ENCODE assay signal across 8 mouse cellular contexts in the genomic region with DNA sequence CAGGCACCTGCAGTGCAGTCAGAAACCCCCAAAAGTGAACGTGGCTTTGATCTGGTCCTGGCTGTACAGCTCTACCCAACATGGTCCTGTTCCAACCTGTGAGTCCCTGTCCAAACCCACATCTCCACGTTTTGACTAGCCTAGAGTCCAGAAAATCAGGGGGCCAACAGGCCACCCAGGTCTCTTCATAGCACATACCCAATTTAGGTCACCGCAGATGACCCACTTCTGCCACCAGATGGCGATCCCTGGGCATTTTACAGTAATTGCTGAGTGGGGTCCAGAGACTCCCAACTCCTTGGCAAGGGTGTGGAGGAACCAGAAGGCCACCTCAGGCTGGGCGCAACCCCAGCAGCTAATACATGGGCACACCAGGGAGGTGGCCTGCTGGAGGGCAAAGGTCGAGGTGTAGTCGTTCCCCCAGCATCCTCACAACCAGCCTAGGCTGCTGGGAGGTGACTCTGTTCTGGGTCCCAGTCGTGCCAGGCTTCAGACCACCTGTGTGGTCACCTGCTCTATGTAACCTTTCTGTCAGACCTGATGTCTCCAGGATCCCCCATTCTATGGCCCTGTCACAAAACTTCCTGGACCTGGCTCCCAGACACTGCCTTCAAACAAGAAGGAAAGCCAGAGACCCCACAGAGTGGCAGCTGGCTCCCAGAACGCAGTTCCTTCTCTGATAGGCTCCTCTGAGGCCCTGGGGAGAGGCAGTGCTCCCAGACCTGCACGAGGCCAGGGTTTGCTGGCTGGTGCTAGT. TPM values are rescaled to one million over a fixed set of nuclear protein-coding genes. Genes with fewer than 3 reads are reported as not detected.
DNase-seq lines count a peak whose midpoint lies in the region; ATAC-seq and TF ChIP-seq lines count a peak whose summit lies in the region.

No protein-coding gene starts in this region.

- no peaks in the 10 kb centered on the region for H3K4me1 ChIP-seq in forebrain, embryonic 14.5 days (ENCODE audit: control insufficient read depth, insufficient read depth, low read length)
- H3K4me1 ChIP-seq in intestine, embryonic 15.5 days (replicated peaks): peaks cover 35% of the 10 kb centered on the region
- H3K4me1 ChIP-seq in lung, postnatal 0 days (ENCODE audit: insufficient read depth, low read depth, low read length): no peaks in the 10 kb centered on the region

- no peaks in the 10 kb centered on the region for H3K9me3 ChIP-seq in forebrain, embryonic 14.5 days (replicated peaks; ENCODE audit: control insufficient read depth, low read length)
- H3K9me3 ChIP-seq in intestine, embryonic 15.5 days: no peaks in the 10 kb centered on the region
- no peaks in the 10 kb centered on the region for H3K9me3 ChIP-seq in lung, postnatal 0 days (ENCODE audit: low read length)

- DNase-seq in gastrocnemius, adult 2 months: peak; percentile 71
- DNase-seq in gastrocnemius, postnatal 14 days: no peak
- DNase-seq in adrenal gland, postnatal 25 days: peak; percentile 50
- DNase-seq in forebrain, embryonic 14.5 days (ENCODE audit: low spot score): peak; percentile 67
- DNase-seq in lung, postnatal 0 days (ENCODE audit: low spot score): peak; percentile 50
- DNase-seq in skeletal muscle tissue, adult 2 months (ENCODE audit: low read depth, low spot score): peak; percentile 33
- no peak for DNase-seq in right cerebral cortex, postnatal 14 days

- H3K9ac ChIP-seq in forebrain, embryonic 14.5 days (ENCODE audit: low read length): no peak overlapping the region
- H3K9ac ChIP-seq in intestine, embryonic 15.5 days: peak overlapping the region; percentile 26; the same call in 1 of the 2 replicates
- no peak overlapping the region for H3K9ac ChIP-seq in lung, postnatal 0 days (replicated peaks; ENCODE audit: low read depth)

- TF ChIP-seq CTCF in gastrocnemius, adult 2 months (IDR thresholded peaks at IDR 0.05): peak; percentile 87
- TF ChIP-seq CTCF in lung, postnatal 0 days (IDR thresholded peaks at IDR 0.05): peak; percentile 89

- H3K36me3 ChIP-seq in forebrain, embryonic 14.5 days (ENCODE audit: control insufficient read depth, insufficient read depth, low read length): no peaks in the 10 kb centered on the region
- no peaks in the 10 kb centered on the region for H3K36me3 ChIP-seq in intestine, embryonic 15.5 days
- no peaks in the 10 kb centered on the region for H3K36me3 ChIP-seq in lung, postnatal 0 days (ENCODE audit: insufficient read depth, low read length)

- no peaks in the 10 kb centered on the region for H3K27me3 ChIP-seq in forebrain, embryonic 14.5 days (replicated peaks; ENCODE audit: control insufficient read depth, insufficient read depth, low read length)
- H3K27me3 ChIP-seq in intestine, embryonic 15.5 days (replicated peaks): no peaks in the 10 kb centered on the region
- H3K27me3 ChIP-seq in lung, postnatal 0 days (replicated peaks; ENCODE audit: insufficient read depth, low read length): no peaks in the 10 kb centered on the region

- 45% methylated on average over 10 of the region's 10 CpGs for WGBS in forebrain, embryonic 14.5 days
- WGBS in intestine, embryonic 15.5 days: 30% methylated on average over 10 of the region's 10 CpGs
- WGBS in lung, postnatal 0 days: 31% methylated on average over 10 of the region's 10 CpGs

- ATAC-seq in forebrain, embryonic 14.5 days: peak; percentile 58; the same call in 1 of the 2 replicates
- ATAC-seq in intestine, embryonic 15.5 days: peak; percentile 37; the same call in 1 of the 2 replicates
- peak; percentile 54 for ATAC-seq in lung, postnatal 0 days

- no peak overlapping the region for H3K27ac ChIP-seq in gastrocnemius, adult 2 months
- H3K27ac ChIP-seq in forebrain, embryonic 14.5 days (ENCODE audit: low read depth, low read length): no peak overlapping the region
- no peak overlapping the region for H3K27ac ChIP-seq in intestine, embryonic 15.5 days
- no peak overlapping the region for H3K27ac ChIP-seq in lung, postnatal 0 days (ENCODE audit: low read length)

- no peak overlapping the region for H3K4me2 ChIP-seq in forebrain, embryonic 14.5 days (ENCODE audit: low read length)
- no peak overlapping the region for H3K4me2 ChIP-seq in intestine, embryonic 15.5 days (replicated peaks)
- no peak overlapping the region for H3K4me2 ChIP-seq in lung, postnatal 0 days (replicated peaks; ENCODE audit: low read depth, low read length)

- intact Hi-C loops in gastrocnemius, adult 2 months (cut with DNase I): loop anchor here (2.0 to 10.0 kb wide), 2 partner anchors 34 to 274 kb away; no protein-coding TSS in a partner anchor
- intact Hi-C loops in gastrocnemius, postnatal 14 days (cut with DNase I; ENCODE audit: low total_unique reads): loop anchor here (5.0 kb wide), 2 partner anchors 37 to 72 kb away; no protein-coding TSS in a partner anchor

- TF ChIP-seq EP300 in lung, postnatal 0 days (IDR thresholded peaks at IDR 0.05): no peak

- H3K4me3 ChIP-seq in gastrocnemius, adult 2 months: no peak overlapping the region
- H3K4me3 ChIP-seq in forebrain, embryonic 14.5 days (ENCODE audit: low read depth, low read length): no peak overlapping the region
- H3K4me3 ChIP-seq in intestine, embryonic 15.5 days (replicated peaks): no peak overlapping the region
- H3K4me3 ChIP-seq in lung, postnatal 0 days (ENCODE audit: low read depth, low read length): no peak overlapping the region

RNA-seq across cellular contexts. Expression of gene Aatk, which starts 16.6 kb away (rescaled TPM):
- 1 to 10 TPM; 2.8 to 2.9 TPM for total RNA-seq in gastrocnemius, adult 2 months (2021)
- total RNA-seq in gastrocnemius, postnatal 14 days (2021): 10 to 100 TPM in 1 of 2 experiments, 1 to 10 TPM in 1; 9.4 to 17.0 TPM
- total RNA-seq in adrenal gland, postnatal 25 days (2021): 11.8 and 15.5 TPM in 2 replicates
- 10.9 and 18.3 TPM in 2 replicates for polyA plus RNA-seq in forebrain, embryonic 14.5 days (2014; fragmentation: Nextera tagmentation; extraction: Ambion mirVana)
- polyA plus RNA-seq in intestine, embryonic 15.5 days (2015; fragmentation: Nextera tagmentation; extraction: Ambion mirVana): 3.1 and 3.4 TPM in 2 replicates
- polyA plus RNA-seq in lung, postnatal 0 days (2015; fragmentation: Nextera tagmentation; extraction: Ambion mirVana): 1.4 and 1.7 TPM in 2 replicates

RNA-seq across cellular contexts. Expression of gene Cep131, which starts 56.3 kb away (rescaled TPM):
- 1 to 10 TPM; 5.3 to 9.5 TPM for total RNA-seq in gastrocnemius, adult 2 months (2021)
- 1 to 10 TPM; 7.9 to 8.5 TPM for total RNA-seq in gastrocnemius, postnatal 14 days (2021)
- 194 and 411 TPM in 2 replicates for total RNA-seq in adrenal gland, postnatal 25 days (2021)
- polyA plus RNA-seq in forebrain, embryonic 14.5 days (2014; fragmentation: Nextera tagmentation; extraction: Ambion mirVana): 21.7 and 27.2 TPM in 2 replicates
- polyA plus RNA-seq in intestine, embryonic 15.5 days (2015; fragmentation: Nextera tagmentation; extraction: Ambion mirVana): 14.2 and 19.7 TPM in 2 replicates
- polyA plus RNA-seq in lung, postnatal 0 days (2015; fragmentation: Nextera tagmentation; extraction: Ambion mirVana): 7.6 and 9.6 TPM in 2 replicates

Comparison
In these comparisons a context has a peak if more than half of its experiments do, and no peak if none do; other contexts are left out.
1. DNase-seq: peak in gastrocnemius, adult 2 months (single experiment), adrenal gland, postnatal 25 days (single experiment), forebrain, embryonic 14.5 days (single experiment), lung, postnatal 0 days (single experiment) and skeletal muscle tissue, adult 2 months (single experiment); none in gastrocnemius, postnatal 14 days (single experiment) and right cerebral cortex, postnatal 14 days (single experiment).
2. RNA of gene Cep131, which starts 56.3 kb away (total RNA-seq): 194 to 411 TPM in adrenal gland, postnatal 25 days; 5.3 to 9.5 TPM in gastrocnemius, adult 2 months and 7.9 to 8.5 TPM in gastrocnemius, postnatal 14 days; every median in the first group is over 10 times any median in the second.
3. Peak in every context shown above with its lines, with median percentiles within 50 percentile points of each other: ATAC-seq.